Mouse (Mus musculus): ENCODE measurements at regions not wholly inside any gene's neighbourhood (a gene's known extent, or its start where the extent isn't known, plus 50 kb on each side); places are given as distances from the start of the nearest gene placed in this dataset.
"Not testable (repeated sequence)": the region's sequence is repeated elsewhere in the genome, so short reads cannot be mapped to it uniquely, and the experiment has no call there.

DNA sequence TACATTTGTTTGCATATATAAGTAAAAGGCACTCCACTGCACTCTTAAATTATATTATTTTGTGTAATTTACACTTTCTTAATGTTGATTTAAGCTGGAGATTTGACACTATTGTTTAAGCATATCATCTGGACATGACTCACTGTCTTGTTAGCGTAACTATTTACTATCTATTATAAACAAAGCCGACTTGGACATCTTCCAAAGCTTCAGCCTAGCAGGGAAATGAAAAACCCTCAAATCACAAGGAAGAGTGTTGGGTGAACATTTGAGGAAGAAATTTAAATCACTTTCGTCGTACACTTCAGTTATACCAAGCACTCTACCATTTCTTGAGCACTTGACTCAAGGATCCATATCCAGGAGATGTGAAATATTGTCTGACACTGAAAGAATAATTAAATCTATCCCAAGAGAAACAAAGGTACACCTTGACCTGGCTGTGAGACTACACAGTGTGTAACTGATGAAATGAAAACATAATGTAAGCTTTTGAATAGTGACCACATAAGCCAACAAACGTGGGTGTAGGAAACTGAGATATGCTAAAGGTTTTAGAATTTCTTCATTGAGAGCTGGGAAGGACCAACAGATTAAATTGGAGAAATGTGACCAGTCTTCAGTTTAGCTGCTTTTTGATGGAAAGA is 160.0 kb upstream of the Ghr start:
- no peak overlapping the region for H3K4me3 ChIP-seq
- H3K27ac ChIP-seq = no peak overlapping the region
- TF ChIP-seq CTCF (conservative IDR thresholded peaks at IDR 0.05) = no peak
- no peak for DNase-seq (ENCODE audit: low spot score in 2 of 2)

DNA sequence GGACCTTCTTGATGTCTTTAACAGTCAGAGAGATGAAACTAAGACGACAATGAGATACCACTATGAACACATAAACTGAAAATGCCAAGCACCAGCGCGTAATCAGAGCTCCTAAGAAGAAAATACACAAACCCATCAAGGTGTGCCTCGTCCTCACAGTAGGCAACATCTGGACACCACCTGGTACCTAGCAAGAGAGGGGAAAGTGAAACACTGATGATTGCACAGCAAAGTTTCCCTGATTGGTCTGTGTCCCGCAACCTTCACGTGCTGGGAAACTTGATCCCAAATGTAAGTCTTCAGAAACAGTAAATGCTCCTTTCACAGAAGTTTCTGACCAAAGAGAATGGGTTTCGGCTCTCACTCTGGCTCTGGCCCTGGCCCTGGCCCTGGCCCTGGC is 158.9 kb upstream of the Ghr start:
- no peak overlapping the region for H3K4me3 ChIP-seq
- H3K27ac ChIP-seq = no peak overlapping the region
- DNase-seq (ENCODE audit: low spot score in 2 of 2) = no peak
- no peak for TF ChIP-seq CTCF (conservative IDR thresholded peaks at IDR 0.05)

GRCm38 (mm10) chr15:3725214-3725613 is 141.9 kb upstream of the Ghr start:
- no peak for TF ChIP-seq CTCF (conservative IDR thresholded peaks at IDR 0.05)
- DNase-seq (ENCODE audit: low spot score in 2 of 2) = no peak
- Histone ChIP-seq H3K27ac (no peak overlapping the region), H3K4me3 (no peak overlapping the region)

DNA sequence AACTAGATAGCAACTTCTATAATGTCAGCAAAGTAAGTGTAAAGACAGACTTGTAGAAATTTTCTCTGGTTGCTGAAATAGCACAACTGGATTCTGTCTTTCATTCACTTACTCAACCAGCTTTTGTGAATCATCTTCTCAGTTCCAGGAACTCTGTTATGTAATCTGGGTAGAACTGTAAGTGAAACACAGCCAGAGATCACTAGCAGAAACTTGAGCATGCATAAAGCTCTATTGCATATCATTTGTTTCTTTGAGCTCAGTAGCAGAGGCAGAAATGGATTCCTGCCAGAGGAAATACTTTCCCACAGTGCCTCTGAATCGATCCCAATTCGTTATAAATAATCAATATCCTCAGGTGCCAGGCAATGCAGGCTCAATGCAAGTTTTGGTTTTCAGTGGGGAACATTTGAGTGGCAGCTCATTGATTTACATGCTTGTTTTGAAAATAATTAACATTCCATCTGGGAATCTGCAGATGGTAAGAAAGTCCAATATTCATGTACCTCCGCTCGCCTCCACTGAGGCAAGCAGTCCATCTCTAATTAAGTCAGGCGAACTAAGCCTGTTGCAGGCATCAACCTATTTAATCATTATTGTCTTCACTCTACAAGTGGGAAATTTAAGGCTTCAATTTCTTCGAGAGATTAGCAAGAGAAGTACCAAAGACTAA is 137.5 kb upstream of the Ghr start:
- Histone ChIP-seq H3K27ac (no peak overlapping the region), H3K4me3 (no peak overlapping the region)
- DNase-seq (ENCODE audit: low spot score in 2 of 2) = no peak
- no peak for TF ChIP-seq CTCF (conservative IDR thresholded peaks at IDR 0.05)

GRCm38 (mm10) chr15:3711764-3712163 is 128.5 kb upstream of the Ghr start:
- no peak for TF ChIP-seq CTCF (conservative IDR thresholded peaks at IDR 0.05)
- Histone ChIP-seq H3K4me3 (no peak overlapping the region), H3K27ac (no peak overlapping the region)
- no peak for DNase-seq (ENCODE audit: low spot score in 2 of 2)

DNA sequence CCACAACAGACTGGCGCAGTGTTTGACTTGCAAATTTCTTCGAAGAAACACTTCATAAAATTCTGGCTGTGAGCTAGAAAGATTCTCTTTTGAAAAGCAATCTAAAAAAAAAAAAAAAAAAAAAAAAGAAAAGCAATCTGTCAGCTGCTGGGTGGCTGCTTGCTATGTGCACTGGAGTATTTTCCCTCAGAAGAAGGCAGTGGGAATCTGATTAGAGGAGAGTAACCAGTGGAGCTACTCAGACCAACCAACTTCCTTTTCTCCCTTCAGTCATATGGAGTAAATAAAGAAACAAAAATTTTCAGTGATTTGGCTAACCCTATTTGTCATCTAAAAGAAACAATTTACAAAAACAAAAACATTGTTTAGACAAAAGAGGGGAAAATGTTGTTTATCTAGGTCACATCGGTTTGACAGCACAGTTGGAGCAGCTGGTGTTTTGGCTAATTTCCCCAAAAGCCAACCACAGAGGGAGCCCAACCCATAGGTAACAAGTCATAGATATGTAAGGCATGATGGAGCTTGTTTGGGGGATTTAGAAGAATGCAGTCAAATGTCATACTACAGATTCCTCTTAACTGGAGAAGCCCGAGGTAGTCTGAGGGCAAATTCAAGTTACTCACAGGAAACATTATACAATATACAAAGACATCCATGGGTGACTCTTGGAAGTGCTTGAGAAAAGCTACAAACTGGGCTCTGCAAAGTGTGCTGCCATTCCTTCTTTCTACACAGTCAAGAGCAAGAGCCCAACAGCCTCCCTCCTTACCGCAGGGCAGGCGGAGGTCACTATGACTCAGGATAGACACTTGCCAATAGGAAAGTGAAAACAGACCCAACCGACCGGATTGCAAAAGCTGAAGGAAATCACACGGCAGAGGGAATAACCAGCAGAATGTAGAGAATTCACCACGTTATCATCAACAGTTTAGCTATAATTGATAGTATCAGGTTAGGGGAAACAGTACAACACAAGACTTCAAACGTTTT is 124.1 kb upstream of the Ghr start:
- no peak for DNase-seq (ENCODE audit: low spot score in 2 of 2)

DNA sequence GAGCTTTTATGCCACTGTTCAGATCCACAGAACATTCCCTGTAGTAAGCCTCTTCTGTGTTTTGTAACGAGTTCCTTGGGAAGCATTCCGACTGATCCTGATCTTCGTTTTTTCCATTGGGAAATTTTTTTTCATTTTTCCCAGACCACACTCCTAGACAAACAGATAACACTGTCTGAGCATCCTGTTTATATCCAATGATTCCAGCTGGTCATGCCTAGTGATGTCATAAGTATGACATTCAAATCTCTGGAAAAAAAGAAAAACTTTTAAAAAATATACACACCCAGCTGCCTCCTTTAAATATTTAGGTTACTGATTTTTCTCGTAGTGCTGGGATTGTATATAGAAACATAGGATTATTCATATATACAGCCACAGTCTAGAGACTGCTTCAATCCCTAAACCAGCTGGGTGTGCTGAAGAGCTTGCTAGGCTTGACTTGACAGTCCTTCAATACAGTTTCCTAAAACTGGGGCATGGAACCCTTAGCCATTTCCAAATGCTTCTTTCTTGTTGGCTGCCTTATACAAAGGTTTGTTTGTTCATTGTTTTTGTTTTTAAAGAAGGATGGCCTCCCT is 116.0 kb upstream of the Ghr start:
- no peak overlapping the region for H3K27ac ChIP-seq
- no peak for TF ChIP-seq CTCF (conservative IDR thresholded peaks at IDR 0.05)
- DNase-seq (ENCODE audit: low spot score in 2 of 2) = no peak
- no peak overlapping the region for H3K4me3 ChIP-seq

More for the DNA sequence above, 124.1 kb upstream of the Ghr start:
- no peak overlapping the region for H3K27ac ChIP-seq
- TF ChIP-seq CTCF (conservative IDR thresholded peaks at IDR 0.05) = no peak
- H3K4me3 ChIP-seq = no peak overlapping the region

DNA sequence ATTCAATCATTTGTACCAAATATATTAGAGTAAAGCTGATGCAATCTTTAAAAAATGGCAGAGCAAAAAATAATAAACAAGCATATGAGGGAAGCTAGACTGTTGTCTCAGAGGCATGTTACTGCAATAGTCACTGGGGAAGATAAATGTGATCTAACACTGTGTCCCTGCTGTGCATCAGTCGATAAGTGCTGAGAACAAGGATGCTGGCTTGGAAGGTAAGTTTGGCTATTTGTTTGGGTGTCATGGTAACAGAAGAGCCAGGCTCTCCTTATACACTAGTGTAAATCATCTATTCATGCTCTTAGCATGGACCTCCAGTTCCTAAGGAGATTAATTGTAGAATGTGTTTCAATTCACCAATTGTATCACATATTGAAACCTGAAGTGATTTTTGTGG is 102.0 kb upstream of the Ghr start:
- H3K4me3 ChIP-seq = no peak overlapping the region
- DNase-seq (ENCODE audit: low spot score in 2 of 2) = no peak
- TF ChIP-seq CTCF (conservative IDR thresholded peaks at IDR 0.05) = no peak
- H3K27ac ChIP-seq = no peak overlapping the region

DNA sequence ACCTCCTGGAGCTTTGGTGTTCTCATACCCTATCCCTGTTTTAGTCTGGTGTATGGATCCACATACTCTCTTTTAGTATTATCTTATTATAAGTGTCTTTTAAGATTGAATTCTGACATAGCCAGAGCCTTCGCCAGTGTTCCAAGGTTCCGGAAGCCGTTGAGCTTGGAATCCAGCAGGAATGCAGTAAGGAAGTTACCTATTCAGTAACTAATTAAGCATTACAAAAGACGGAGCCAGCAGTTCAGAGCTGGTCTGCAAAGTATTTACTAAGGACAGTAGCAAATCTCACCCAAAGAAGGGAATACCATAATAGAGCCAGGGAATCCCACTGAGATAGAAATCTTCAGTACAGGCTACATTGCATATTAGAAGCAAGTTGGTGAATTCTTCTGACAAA is 93.7 kb upstream of the Ghr start:
- DNase-seq (ENCODE audit: low spot score in 2 of 2); H3K4me3 ChIP-seq: not testable (repeated sequence)

GRCm38 (mm10) chr15:3672586-3672985 is 89.3 kb upstream of the Ghr start:
- TF ChIP-seq CTCF (conservative IDR thresholded peaks at IDR 0.05) = no peak
- Histone ChIP-seq H3K4me3 (no peak overlapping the region), H3K27ac (no peak overlapping the region)
- no peak for DNase-seq (ENCODE audit: low spot score in 2 of 2)

More for the DNA sequence above, 93.7 kb upstream of the Ghr start:
- H3K27ac ChIP-seq = not testable (repeated sequence)

DNA sequence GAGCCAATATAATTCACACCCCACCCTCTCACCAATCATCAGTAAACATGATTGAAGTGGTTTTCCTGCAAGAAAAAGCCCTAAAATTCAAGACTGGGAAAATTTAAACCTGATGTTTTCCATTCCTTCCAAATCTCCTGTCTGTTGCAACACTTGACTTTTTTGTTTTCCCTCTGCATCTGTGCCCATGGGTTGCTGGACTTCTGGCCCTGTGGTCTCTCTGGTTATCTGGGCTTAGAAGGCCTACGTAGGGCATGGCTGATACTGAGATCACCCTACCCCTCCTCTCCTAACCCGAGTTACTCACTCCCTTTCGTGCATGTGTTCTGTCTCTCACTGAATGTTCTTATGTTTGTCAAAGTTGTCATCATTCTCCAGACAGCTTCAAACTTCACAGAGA is 87.9 kb upstream of the Ghr start:
- no peak for DNase-seq (ENCODE audit: low spot score in 2 of 2)
- Histone ChIP-seq H3K27ac (no peak overlapping the region), H3K4me3 (no peak overlapping the region)
- no peak for TF ChIP-seq CTCF (conservative IDR thresholded peaks at IDR 0.05)

- TF ChIP-seq CTCF (conservative IDR thresholded peaks at IDR 0.05) = no peak
- H3K27ac ChIP-seq = no peak overlapping the region
- no peak overlapping the region for H3K4me3 ChIP-seq
- DNase-seq (ENCODE audit: low spot score in 2 of 2) = no peak
Observed at GRCm38 (mm10) chr15:3669411-3669810, 86.1 kb upstream of the Ghr start.

DNA sequence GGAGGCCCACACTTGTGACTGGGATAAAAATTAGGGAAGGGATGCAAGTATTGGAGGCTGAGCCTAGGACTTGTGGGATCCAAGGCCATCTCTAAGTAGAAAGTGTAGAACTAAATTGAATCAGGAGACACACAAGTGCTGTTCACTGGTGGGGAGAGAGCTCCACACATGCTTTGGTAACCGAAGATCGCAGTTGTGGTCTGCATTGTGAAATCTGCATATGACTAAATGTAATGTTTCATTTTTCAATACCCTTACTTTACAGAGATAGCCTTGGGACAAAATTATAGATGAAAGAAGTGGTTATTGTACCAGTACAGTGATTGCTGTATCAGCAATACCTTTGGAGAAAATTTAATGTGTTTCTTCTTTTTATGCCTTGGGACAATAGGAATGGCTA is 85.6 kb upstream of the Ghr start:
- Histone ChIP-seq H3K27ac (no peak overlapping the region), H3K4me3 (no peak overlapping the region)
- TF ChIP-seq CTCF (conservative IDR thresholded peaks at IDR 0.05) = no peak
- DNase-seq (ENCODE audit: low spot score in 2 of 2) = no peak

Measured in layer of hippocampus, adult 2 months (tissue).